Mouse (Mus musculus) urinary bladder, postnatal 4 days (tissue): Measurements from ENCODE around the gene Nprl3.
"Not testable (repeated sequence)": the region's sequence is repeated elsewhere in the genome, so short reads cannot be mapped to it uniquely, and the experiment has no call there.

Experiments
- DNase-seq, 2 experiments: peaks; one replicate each; pipeline ENCODE4 v3.0.0; 2021 to 2022; ENCODE audit warnings: low spot score in 2 of 2

Gene Nprl3

GRCm38 (mm10) chr11:32267188-32267884, at the start of gene Nprl3:
Gene Nprl3, minus strand, starts transcription at chr11:32267707.
- peak; percentile 94 to 97 for DNase-seq

GRCm38 (mm10) chr11:32316009-32316408, 48.5 kb upstream of the Nprl3 start:
- no peak for DNase-seq

- no peak for DNase-seq
Observed at GRCm38 (mm10) chr11:32309928-32310327, 42.4 kb upstream of the Nprl3 start.

GRCm38 (mm10) chr11:32309446-32309845, 41.9 kb upstream of the Nprl3 start:
- DNase-seq: no peak

GRCm38 (mm10) chr11:32307006-32307405, 39.5 kb upstream of the Nprl3 start:
- DNase-seq: no peak

- DNase-seq: no peak
Observed at GRCm38 (mm10) chr11:32303455-32303854, 35.9 kb upstream of the Nprl3 start.

GRCm38 (mm10) chr11:32302824-32303419, 35.4 kb upstream of the Nprl3 start:
- no peak for DNase-seq

GRCm38 (mm10) chr11:32301506-32301905, 34.0 kb upstream of the Nprl3 start:
- DNase-seq: no peak

GRCm38 (mm10) chr11:32300279-32301267, 33.1 kb upstream of the Nprl3 start:
- no peak for DNase-seq

- DNase-seq: peak in 1 of 2 experiments; percentile 32
Observed at GRCm38 (mm10) chr11:32299865-32300264, 32.4 kb upstream of the Nprl3 start, which contains the start of gene Hbq1a. Gene Hbq1a, plus strand, starts transcription at chr11:32300069.

GRCm38 (mm10) chr11:32298532-32298918, 31.0 kb upstream of the Nprl3 start:
- DNase-seq: no peak

- no peak for DNase-seq
Observed at GRCm38 (mm10) chr11:32297866-32298531, 30.5 kb upstream of the Nprl3 start.

GRCm38 (mm10) chr11:32297417-32297816, 29.9 kb upstream of the Nprl3 start:
- not testable (repeated sequence) for DNase-seq

- DNase-seq: not testable (repeated sequence)
Observed at GRCm38 (mm10) chr11:32296203-32296602, 28.7 kb upstream of the Nprl3 start, which contains the start of gene Hba-a2. Gene Hba-a2, plus strand, starts transcription at chr11:32296489.

- not testable (repeated sequence) for DNase-seq
Observed at GRCm38 (mm10) chr11:32293479-32293878, 26.0 kb upstream of the Nprl3 start.

GRCm38 (mm10) chr11:32292819-32293218, 25.3 kb upstream of the Nprl3 start:
- DNase-seq: not testable (repeated sequence)

GRCm38 (mm10) chr11:32287493-32287825, 20.0 kb upstream of the Nprl3 start:
- no peak for DNase-seq

- peak; percentile 60 to 73 for DNase-seq
Observed at GRCm38 (mm10) chr11:32286695-32287492, 19.4 kb upstream of the Nprl3 start, which contains the start of gene Hbq1b. Gene Hbq1b, plus strand, starts transcription at chr11:32286965.

GRCm38 (mm10) chr11:32285887-32286286, 18.4 kb upstream of the Nprl3 start:
- DNase-seq: not testable (repeated sequence)

GRCm38 (mm10) chr11:32285031-32285775, 17.7 kb upstream of the Nprl3 start:
- DNase-seq: no peak
